Mouse (Mus musculus) ES-E14 (cell line): ENCODE measurements around the gene Sbsn. TPM values are rescaled to one million over a fixed set of nuclear protein-coding genes. Genes with fewer than 3 reads are reported as not detected.

ENCODE experiments used
- DNase-seq: peaks from one replicate; pipeline ENCODE4 v3.0.0-alpha.2; 2013; ENCODE audit warnings: low read depth, low spot score
- H3K27ac ChIP-seq: 2 replicates; pipeline ENCODE4 v1.5.1; 2012; ENCODE audit warnings: low read depth, mild to moderate bottlenecking, low read length, moderate library complexity, mixed read lengths; ENCODE audit not compliant: poor library complexity, insufficient read depth, severe bottlenecking
- H3K36me3 ChIP-seq: 2 replicates; pipeline ENCODE4 v1.6.1; 2012; ENCODE audit warnings: mild to moderate bottlenecking, low read length, moderate library complexity, mixed read lengths; ENCODE audit not compliant: control insufficient read depth, poor library complexity, insufficient read depth, severe bottlenecking
- H3K4me1 ChIP-seq, 2 experiments: fragments of 150-350 bp in 1 of 2; sonication (generic) in 1 of 2; 2 replicates each; pipeline ENCODE4 v1.6.1; 2012; ENCODE audit warnings: low read length in 2 of 2, mild to moderate bottlenecking in 1 of 2, mixed read lengths in 1 of 2; ENCODE audit not compliant: control insufficient read depth in 2 of 2, insufficient read depth in 2 of 2, poor library complexity in 1 of 2
- H3K4me3 ChIP-seq, 2 experiments: fragments of 150-350 bp in 1 of 2; sonication (generic) in 1 of 2; 2 replicates each; pipeline ENCODE4 v1.5.1; 2012; ENCODE audit warnings: low read length in 2 of 2, low read depth in 1 of 2, mild to moderate bottlenecking in 1 of 2, mixed read lengths in 1 of 2; ENCODE audit not compliant: insufficient read depth in 1 of 2, poor library complexity in 1 of 2, severe bottlenecking in 1 of 2
- H3K9ac ChIP-seq: 2 replicates; pipeline ENCODE4 v1.6.1; 2012; ENCODE audit warnings: low read depth, mild to moderate bottlenecking, low read length, mixed read lengths; ENCODE audit not compliant: poor library complexity, insufficient read depth, severe bottlenecking
- H3K9me3 ChIP-seq: fragments of 150-350 bp; sonication (generic); 2 replicates; pipeline ENCODE4 v1.6.1; 2012; ENCODE audit warnings: low read depth, mild to moderate bottlenecking, low read length; ENCODE audit not compliant: control insufficient read depth, insufficient read depth
- CHD2 ChIP-seq: IDR thresholded peaks from 2 replicates; pipeline ENCODE4 v1.6.1; 2014; ENCODE audit warnings: mild to moderate bottlenecking, low read depth, low read length, inconsistent platforms
- HCFC1 ChIP-seq: IDR thresholded peaks from 2 replicates; pipeline ENCODE4 v1.6.1; 2012; ENCODE audit warnings: low read length, inconsistent platforms, borderline replicate concordance; ENCODE audit not compliant: insufficient read depth
- MAFK ChIP-seq: IDR thresholded peaks from 2 replicates; pipeline ENCODE4 v1.6.1; 2014; ENCODE audit warnings: mild to moderate bottlenecking, low read depth, low read length, inconsistent platforms; ENCODE audit not compliant: insufficient read depth
- ZC3H11A ChIP-seq: IDR thresholded peaks from 2 replicates; pipeline ENCODE4 v1.6.1; 2012; ENCODE audit warnings: low read depth, mild to moderate bottlenecking, inconsistent platforms, low read length, borderline replicate concordance
- ZNF384 ChIP-seq: IDR thresholded peaks from 2 replicates; pipeline ENCODE4 v1.6.1; 2012; ENCODE audit warnings: low read depth, low read length, inconsistent platforms
- in situ Hi-C, 2 experiments: fragments of 600-800 bp; cut with MboI; formaldehyde crosslinking; loops; one replicate each; pipeline ENCODE4 v1.15.1; 2025; ENCODE audit warnings: low sequenced_read_pairs in 2 of 2, inconsistent platforms in 1 of 2; ENCODE audit not compliant: unreplicated experiment in 2 of 2
- total RNA-seq: library from RNA; depleted of rRNA; stranded (reverse); fragments of 300-350 nt; gene quantifications from 2 replicates; pipeline ENCODE4 v1.2.3, GENCODE M21; 2012; rRNA removed

The Sbsn gene
- total RNA-seq, 1 experiment: 20.8 TPM

- H3K4me1 ChIP-seq: peaks cover 2 to 4% of the 10 kb centered on the region in 2 experiments; a peak in 3 of 4 replicates
- no peak overlapping the region for H3K27ac ChIP-seq
- TF ChIP-seq MAFK (no peak), HCFC1 (no peak), ZC3H11A (no peak), ZNF384 (no peak), CHD2 (no peak)
- H3K4me3 ChIP-seq: no peak overlapping the region
- no peaks in the 10 kb centered on the region for H3K9me3 ChIP-seq
- H3K36me3 ChIP-seq: no peaks in the 10 kb centered on the region
- in situ Hi-C loops: no loop called here
- no peak for DNase-seq
- no peak overlapping the region for H3K9ac ChIP-seq
Observed at GRCm38 (mm10) chr7:30794921-30795320, 43.6 kb downstream of the Sbsn start.

GRCm38 (mm10) chr7:30796790-30797189 lies 45.5 kb downstream of the Sbsn start:
- no peak for TF ChIP-seq CHD2
- TF ChIP-seq ZC3H11A: no peak
- TF ChIP-seq MAFK: no peak
- no peak for TF ChIP-seq ZNF384
- TF ChIP-seq HCFC1: no peak
- Histone ChIP-seq H3K9ac (no peak overlapping the region), H3K27ac (no peak overlapping the region), H3K4me1 (0 out of 4 replicates have a peak, but pooled peaks cover 0 to 2% of the 10 kb centered on the region in 2 experiments), H3K9me3 (no peaks in the 10 kb centered on the region), H3K36me3 (no peaks in the 10 kb centered on the region), H3K4me3 (no peak overlapping the region)
- DNase-seq: no peak
- in situ Hi-C loops: no loop called here

GRCm38 (mm10) chr7:30800653-30801052 lies 49.4 kb downstream of the Sbsn start:
- H3K9ac ChIP-seq: no peak overlapping the region
- TF ChIP-seq MAFK (no peak), ZNF384 (no peak), HCFC1 (no peak), CHD2 (no peak), ZC3H11A (no peak)
- H3K36me3 ChIP-seq: no peaks in the 10 kb centered on the region
- no peak overlapping the region for H3K4me3 ChIP-seq
- H3K4me1 ChIP-seq: no peaks in the 10 kb centered on the region
- H3K9me3 ChIP-seq: no peaks in the 10 kb centered on the region
- H3K27ac ChIP-seq: no peak overlapping the region
- no peak for DNase-seq
- in situ Hi-C loops: no loop called here

- H3K4me1 ChIP-seq: 0 out of 4 replicates have a peak, but pooled peaks cover 0 to 2% of the 10 kb centered on the region in 2 experiments
- TF ChIP-seq MAFK: no peak
- TF ChIP-seq HCFC1: no peak
- TF ChIP-seq ZC3H11A: no peak
- no peak for TF ChIP-seq ZNF384
- no peak for TF ChIP-seq CHD2
- in situ Hi-C loops: no loop called here
Observed at GRCm38 (mm10) chr7:30803256-30803655, 52.0 kb downstream of the Sbsn start.

GRCm38 (mm10) chr7:30804026-30804715 lies 52.9 kb downstream of the Sbsn start:
- no peak overlapping the region for H3K9ac ChIP-seq
- in situ Hi-C loops: no loop called here
- no peak overlapping the region for H3K27ac ChIP-seq
- no peak for DNase-seq
- 0 out of 4 replicates have a peak, but pooled peaks cover 0 to 2% of the 10 kb centered on the region in 2 experiments for H3K4me1 ChIP-seq
- no peaks in the 10 kb centered on the region for H3K9me3 ChIP-seq
- no peak overlapping the region for H3K4me3 ChIP-seq
- TF ChIP-seq ZC3H11A (no peak), ZNF384 (no peak), HCFC1 (no peak), CHD2 (no peak), MAFK (no peak)
- no peaks in the 10 kb centered on the region for H3K36me3 ChIP-seq

More at GRCm38 (mm10) chr7:30803256-30803655, 52.0 kb downstream of the Sbsn start:
- H3K36me3 ChIP-seq: no peaks in the 10 kb centered on the region
- no peak overlapping the region for H3K4me3 ChIP-seq
- no peak overlapping the region for H3K9ac ChIP-seq
- DNase-seq: no peak
- H3K9me3 ChIP-seq: no peaks in the 10 kb centered on the region
- no peak overlapping the region for H3K27ac ChIP-seq

Other genes with a start within 250 kb of the Sbsn start
- 1.0 and 1.4 TPM in 2 replicates for gene Arhgap33, start 216.4 kb upstream of the Sbsn start, total RNA-seq
- gene Hspb6, start 199.3 kb upstream of the Sbsn start, total RNA-seq: 1.6 and 4.1 TPM in 2 replicates
- 6.8 and 10.8 TPM in 2 replicates for gene Proser3, start 199.2 kb upstream of the Sbsn start, total RNA-seq
- gene Lin37, start 191.6 kb upstream of the Sbsn start, total RNA-seq: 12.4 and 15.8 TPM in 2 replicates
- 56.9 and 65.8 TPM in 2 replicates for gene U2af1l4, start 188.2 kb upstream of the Sbsn start, total RNA-seq
- 4.1 and 6.8 TPM in 2 replicates for gene Gm49396, start 188.1 kb upstream of the Sbsn start, total RNA-seq
- 64.9 and 65.3 TPM in 2 replicates for gene Psenen, start 187.8 kb upstream of the Sbsn start, total RNA-seq
- 1.3 and 3.3 TPM in 2 replicates for gene Igflr1, start 186.0 kb upstream of the Sbsn start, total RNA-seq
- gene Kmt2b, start 162.7 kb upstream of the Sbsn start, total RNA-seq: 73.7 and 98.6 TPM in 2 replicates
- 20.8 and 24.6 TPM in 2 replicates for gene Zbtb32, start 152.6 kb upstream of the Sbsn start, total RNA-seq
- gene Upk1a, start 138.6 kb upstream of the Sbsn start, total RNA-seq: 1.8 and 2.5 TPM in 2 replicates
- 478 and 576 TPM in 2 replicates for gene Cox6b1, start 125.3 kb upstream of the Sbsn start, total RNA-seq
- gene Etv2, start 115.6 kb upstream of the Sbsn start, total RNA-seq: 1.5 and 2.1 TPM in 2 replicates
- 66.5 and 86.0 TPM in 2 replicates for gene Rbm42, start 101.2 kb upstream of the Sbsn start, total RNA-seq
- 25.1 and 41.4 TPM in 2 replicates for gene Haus5, start 86.5 kb upstream of the Sbsn start, total RNA-seq
- 0.36 and 0.37 TPM in 2 replicates for gene Pmis2, start 79.9 kb upstream of the Sbsn start, total RNA-seq
- gene 2200002J24Rik, start 52.5 kb upstream of the Sbsn start, total RNA-seq: 1.1 and 2.4 TPM in 2 replicates
- gene Atp4a, start 39.3 kb upstream of the Sbsn start, total RNA-seq: 1.4 and 5.0 TPM in 2 replicates
- gene Tmem147, start 21.9 kb upstream of the Sbsn start, total RNA-seq: 137 and 155 TPM in 2 replicates
- gene Gapdhs, start 7.8 kb upstream of the Sbsn start, total RNA-seq: not detected in 2 replicates
- gene Dmkn, start 12.3 kb downstream of the Sbsn start, total RNA-seq: 1.9 and 4.9 TPM in 2 replicates
- gene Krtdap, start 36.4 kb downstream of the Sbsn start, total RNA-seq: 3.2 and 4.9 TPM in 2 replicates
- gene Ffar2, start 72.3 kb downstream of the Sbsn start, total RNA-seq: not detected in 2 replicates
- 1.0 and 1.2 TPM in 2 replicates for gene Ffar3, start 104.7 kb downstream of the Sbsn start, total RNA-seq
- 0.04 and 0.16 TPM in 2 replicates for gene Ffar1, start 110.1 kb downstream of the Sbsn start, total RNA-seq
- 0.16 and 0.45 TPM in 2 replicates for gene Cd22, start 128.9 kb downstream of the Sbsn start, total RNA-seq
- 0.22 and 0.37 TPM in 2 replicates for gene Mag, start 163.4 kb downstream of the Sbsn start, total RNA-seq
- not detected in 2 replicates for gene Hamp2, start 173.2 kb downstream of the Sbsn start, total RNA-seq
- not detected in 2 replicates for gene Hamp, start 192.6 kb downstream of the Sbsn start, total RNA-seq
- gene Usf2, start 205.3 kb downstream of the Sbsn start, total RNA-seq: 30.2 and 32.1 TPM in 2 replicates
- 54.6 and 102 TPM in 2 replicates for gene Lsr, start 222.0 kb downstream of the Sbsn start, total RNA-seq
- gene Fam187b, start 222.3 kb downstream of the Sbsn start, total RNA-seq: 0.67 and 1.6 TPM in 2 replicates